Mouse (Mus musculus) lung, embryonic 14.5 days (tissue): ENCODE results near the gene Dctpp1. TPM values are rescaled to one million over a fixed set of nuclear protein-coding genes. Genes with fewer than 3 reads are reported as not detected.

Experiments used
- ATAC-seq: fragments of 200-750 bp; cut with Nextera tagmentation; 2 replicates; pipeline ENCODE4 v1.8.0; 2017; ENCODE audit warnings: mild to moderate bottlenecking, moderate TSS enrichment, moderate library complexity; ENCODE audit not compliant: insufficient read depth
- DNase-seq: peaks from one replicate; pipeline ENCODE4 v3.0.0-alpha.2; 2015
- H3K27ac ChIP-seq: fragments of 300-500 bp; sonication (generic); 2 replicates; pipeline ENCODE4 v1.5.1; 2014; ENCODE audit warnings: low read depth, mild to moderate bottlenecking, moderate library complexity
- H3K27me3 ChIP-seq: fragments of 300-500 bp; sonication (generic); 2 replicates; pipeline ENCODE4 v1.6.1; 2014; ENCODE audit warnings: low read length, control low read depth; ENCODE audit not compliant: insufficient read depth
- H3K36me3 ChIP-seq: fragments of 300-500 bp; sonication (generic); 2 replicates; pipeline ENCODE4 v1.6.1; 2014; ENCODE audit warnings: control low read depth; ENCODE audit not compliant: insufficient read depth
- H3K4me1 ChIP-seq: fragments of 300-500 bp; sonication (generic); 2 replicates; pipeline ENCODE4 v1.6.1; 2014; ENCODE audit warnings: antibody characterized with exemption, control low read depth; ENCODE audit not compliant: insufficient read depth
- H3K4me2 ChIP-seq: fragments of 300-500 bp; sonication (generic); 2 replicates; pipeline ENCODE4 v1.6.1; 2014; ENCODE audit warnings: mild to moderate bottlenecking
- H3K4me3 ChIP-seq: fragments of 300-500 bp; sonication (generic); 2 replicates; pipeline ENCODE4 v1.5.1; 2014; ENCODE audit warnings: low read depth, low read length
- H3K9ac ChIP-seq: fragments of 300-500 bp; sonication (generic); 2 replicates; pipeline ENCODE4 v1.6.1; 2014
- H3K9me3 ChIP-seq: fragments of 300-500 bp; sonication (generic); 2 replicates; pipeline ENCODE4 v1.6.1; 2016; ENCODE audit warnings: low read depth, low read length, control low read depth
- CTCF ChIP-seq: IDR thresholded peaks from 2 replicates; pipeline ENCODE4 v1.5.1; 2016; ENCODE audit warnings: antibody characterized with exemption, low read depth
- WGBS: fragments of 180-500 bp; shearing (Covaris S2); extraction: QIAGEN DNeasy Blood & Tissue Kit; methylation state at CpG from one replicate; pipeline ENCODE4 v1.1.7; 2014; 5-methylcytosine and 5-hydroxymethylcytosine counted together
- polyA plus RNA-seq: library from polyadenylated mRNA; unstranded; fragments of >200 nt; fragmentation: Nextera tagmentation; extraction: Ambion mirVana; gene quantifications from 2 replicates; pipeline ENCODE4 v1.2.1, GENCODE M21; 2014

Gene Dctpp1
- polyA plus RNA-seq, 1 experiment from 2014 or later, result 226 TPM

GRCm38 (mm10) chr7:127214521-127214920 is 46.0 kb downstream of the Dctpp1 start:
- TF ChIP-seq CTCF, result no peak
- Histone ChIP-seq H3K4me3 (peak overlapping the region; percentile 33; the same call in 1 of the 2 replicates), H3K9me3 (no peaks in the 10 kb centered on the region), H3K4me2 (peak overlapping the region; percentile 62), H3K9ac (peak overlapping the region; percentile 47; the same call in 1 of the 2 replicates), H3K4me1 (no peaks in the 10 kb centered on the region; the same call in 1 of the 2 replicates), H3K27ac (no peak overlapping the region), H3K27me3 (peaks cover 4% of the 10 kb centered on the region; the same call in 1 of the 2 replicates), H3K36me3 (no peaks in the 10 kb centered on the region)
- WGBS, result 31% methylated on average over 21 of the region's 21 CpGs
- ATAC-seq (no peak), DNase-seq (peak; percentile 25)

GRCm38 (mm10) chr7:127213930-127214329 is 46.6 kb downstream of the Dctpp1 start:
- H3K4me3 ChIP-seq, result no peak overlapping the region
- 53% methylated on average over 12 of the region's 12 CpGs for WGBS
- no peak for DNase-seq
- H3K4me1 ChIP-seq, result no peaks in the 10 kb centered on the region; the same call in 1 of the 2 replicates
- no peaks in the 10 kb centered on the region for H3K36me3 ChIP-seq
- no peak for ATAC-seq
- peaks cover 4% of the 10 kb centered on the region; the same call in 1 of the 2 replicates for H3K27me3 ChIP-seq
- no peak for TF ChIP-seq CTCF
- no peak overlapping the region for H3K9ac ChIP-seq
- no peak overlapping the region for H3K27ac ChIP-seq
- no peaks in the 10 kb centered on the region for H3K9me3 ChIP-seq
- H3K4me2 ChIP-seq, result no peak overlapping the region

- Histone ChIP-seq H3K4me2 (no peak overlapping the region), H3K4me1 (no peaks in the 10 kb centered on the region; the same call in 1 of the 2 replicates), H3K27me3 (peaks cover 4% of the 10 kb centered on the region; the same call in 1 of the 2 replicates), H3K9me3 (no peaks in the 10 kb centered on the region), H3K27ac (no peak overlapping the region), H3K36me3 (no peaks in the 10 kb centered on the region), H3K4me3 (no peak overlapping the region), H3K9ac (no peak overlapping the region)
- no peak for ATAC-seq
- WGBS, result 34% methylated on average over 7 of the region's 7 CpGs
- peak; percentile 55 for DNase-seq
- peak; percentile 63 for TF ChIP-seq CTCF
Observed at GRCm38 (mm10) chr7:127213485-127213884, 47.0 kb downstream of the Dctpp1 start.

GRCm38 (mm10) chr7:127212432-127213250 is 47.9 kb downstream of the Dctpp1 start:
- H3K4me3 ChIP-seq, result no peak overlapping the region
- no peaks in the 10 kb centered on the region for H3K9me3 ChIP-seq
- DNase-seq (no peak), ATAC-seq (no peak)
- no peaks in the 10 kb centered on the region; the same call in 1 of the 2 replicates for H3K4me1 ChIP-seq
- no peak overlapping the region for H3K4me2 ChIP-seq
- TF ChIP-seq CTCF, result no peak
- 84% methylated on average over 12 of the region's 12 CpGs for WGBS
- H3K36me3 ChIP-seq, result no peaks in the 10 kb centered on the region
- no peak overlapping the region for H3K9ac ChIP-seq
- no peak overlapping the region for H3K27ac ChIP-seq
- H3K27me3 ChIP-seq, result peaks cover 4% of the 10 kb centered on the region; the same call in 1 of the 2 replicates

GRCm38 (mm10) chr7:127211014-127211745 is 49.3 kb downstream of the Dctpp1 start:
- H3K9me3 ChIP-seq, result no peaks in the 10 kb centered on the region
- no peak for TF ChIP-seq CTCF
- no peak overlapping the region for H3K9ac ChIP-seq
- H3K27ac ChIP-seq, result no peak overlapping the region
- H3K36me3 ChIP-seq, result no peaks in the 10 kb centered on the region
- ATAC-seq (no peak), DNase-seq (no peak)
- no peak overlapping the region for H3K4me2 ChIP-seq
- WGBS, result 74% methylated on average over 5 of the region's 5 CpGs
- H3K27me3 ChIP-seq, result peaks cover 4% of the 10 kb centered on the region; the same call in 1 of the 2 replicates
- H3K4me3 ChIP-seq, result no peak overlapping the region
- peaks cover 7% of the 10 kb centered on the region; the same call in 1 of the 2 replicates for H3K4me1 ChIP-seq

- ATAC-seq (no peak), DNase-seq (no peak)
- no peak for TF ChIP-seq CTCF
- Histone ChIP-seq H3K27me3 (peaks cover 4% of the 10 kb centered on the region; the same call in 1 of the 2 replicates), H3K9me3 (no peaks in the 10 kb centered on the region), H3K4me2 (no peak overlapping the region), H3K4me1 (peaks cover 7% of the 10 kb centered on the region), H3K9ac (no peak overlapping the region), H3K4me3 (no peak overlapping the region), H3K27ac (no peak overlapping the region), H3K36me3 (peaks cover 1% of the 10 kb centered on the region; the same call in 1 of the 2 replicates)
- 80% methylated on average over 4 of the region's 4 CpGs for WGBS
Observed at GRCm38 (mm10) chr7:127210266-127210665, 50.2 kb downstream of the Dctpp1 start.
